Mouse (Mus musculus) c-Kit-positive CD71-positive TER-119-positive erythroid progenitor cells, embryonic 14.5 days (primary cell): ENCODE results near the gene Emp1.

Experiments used
- DNase-seq: peaks from one replicate; pipeline ENCODE4 v3.0.0-alpha.2; 2013; ENCODE audit warnings: low spot score

Emp1 gene

DNA sequence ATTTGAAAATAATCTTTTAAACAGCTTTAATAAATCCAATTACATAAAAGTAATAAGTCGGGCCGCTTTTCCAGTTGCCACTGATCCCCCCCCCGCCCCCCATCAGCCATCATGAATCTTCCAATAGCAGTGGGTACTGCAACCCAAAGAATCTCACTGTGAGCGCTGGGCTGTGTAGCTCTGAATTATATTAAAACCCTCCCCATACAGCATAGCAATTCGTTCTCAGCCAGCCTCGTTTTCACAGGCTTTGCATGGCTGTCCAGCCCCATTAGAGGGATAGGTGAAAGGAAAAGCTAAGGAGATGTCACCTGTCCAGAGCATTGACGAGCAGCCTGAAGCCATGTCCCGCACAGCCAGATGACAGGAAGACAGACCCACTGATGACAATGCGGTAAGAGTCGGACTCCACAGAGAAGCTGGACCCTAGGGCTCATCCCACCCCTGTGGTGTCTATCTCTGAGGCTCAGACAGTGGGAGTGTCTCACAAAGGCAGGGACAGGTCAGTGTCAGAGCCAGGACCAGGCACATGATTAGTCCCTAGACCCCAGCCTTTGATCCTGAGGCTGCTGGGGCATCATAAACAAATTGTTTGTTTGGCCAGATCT is 49.5 kb downstream of the Emp1 start:
- DNase-seq: no peak

DNA sequence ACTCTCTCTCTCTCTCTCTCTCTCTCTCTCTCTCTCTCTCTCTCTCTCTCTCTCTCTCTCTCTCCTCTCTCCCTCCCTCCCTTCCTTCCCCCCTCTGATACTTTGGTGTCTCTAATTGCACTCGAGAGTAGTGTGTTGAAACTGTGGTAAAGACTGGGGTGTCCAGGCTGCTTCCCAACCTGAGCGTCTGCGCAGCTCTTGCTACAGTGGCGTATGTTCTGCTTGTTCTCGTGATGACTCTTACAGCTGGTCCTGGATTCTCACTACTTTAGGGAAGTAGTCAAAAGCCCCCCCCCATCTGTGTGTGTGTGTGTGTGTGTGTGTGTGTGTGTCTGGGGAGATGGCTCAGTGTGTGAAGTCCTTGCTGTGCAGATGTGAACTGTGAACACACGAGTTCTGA is 50.3 kb downstream of the Emp1 start:
- DNase-seq: no peak

DNA sequence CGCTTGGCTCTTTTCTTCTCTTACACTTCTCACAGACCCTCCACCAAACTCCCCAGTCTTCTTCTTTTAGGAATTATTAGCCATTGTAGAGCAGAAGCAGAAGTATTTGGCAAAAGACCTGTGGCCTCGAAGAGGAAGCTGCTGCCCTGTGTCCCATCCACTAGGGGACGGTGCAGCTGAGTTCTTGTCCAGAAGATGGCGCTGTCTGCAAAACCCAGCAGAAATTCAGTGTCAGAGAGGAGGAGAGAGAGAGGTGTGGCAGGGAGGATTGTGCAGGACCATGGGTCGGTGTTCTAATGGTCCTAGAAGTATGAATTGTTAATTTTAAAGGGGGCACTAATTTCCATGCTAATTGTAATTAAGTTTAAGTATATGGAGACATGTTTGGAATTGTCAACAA is 55.1 kb downstream of the Emp1 start:
- peak; percentile 34 for DNase-seq

DNA sequence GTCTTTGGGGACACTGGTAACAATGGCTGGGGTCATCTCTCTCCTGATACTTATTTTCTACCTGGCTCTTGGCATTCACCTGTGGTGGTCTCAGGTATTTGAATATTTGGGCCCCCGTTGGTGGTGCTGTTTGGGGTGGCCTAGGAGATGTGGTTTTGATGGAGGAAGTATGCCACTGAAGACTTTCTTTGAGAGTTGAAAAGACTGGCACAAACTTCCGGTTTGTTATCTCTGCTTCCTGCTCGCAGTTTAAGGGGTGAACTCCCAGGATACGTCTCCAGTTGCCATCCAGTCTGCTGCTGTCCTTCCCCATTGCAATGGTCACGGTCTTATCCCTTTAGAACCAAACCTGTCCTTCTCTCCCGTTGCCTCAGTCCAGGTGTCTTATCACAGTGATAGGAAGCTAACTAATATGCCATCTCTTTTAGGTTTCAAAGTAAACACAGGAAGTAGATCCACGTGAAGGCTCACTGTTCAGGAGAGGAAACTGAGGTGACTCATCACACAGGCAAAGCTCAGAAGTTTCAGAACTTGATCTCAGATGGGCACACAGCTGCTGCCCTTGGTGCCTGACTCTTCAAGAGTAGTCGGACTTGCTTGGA is 56.0 kb downstream of the Emp1 start:
- no peak for DNase-seq

DNA sequence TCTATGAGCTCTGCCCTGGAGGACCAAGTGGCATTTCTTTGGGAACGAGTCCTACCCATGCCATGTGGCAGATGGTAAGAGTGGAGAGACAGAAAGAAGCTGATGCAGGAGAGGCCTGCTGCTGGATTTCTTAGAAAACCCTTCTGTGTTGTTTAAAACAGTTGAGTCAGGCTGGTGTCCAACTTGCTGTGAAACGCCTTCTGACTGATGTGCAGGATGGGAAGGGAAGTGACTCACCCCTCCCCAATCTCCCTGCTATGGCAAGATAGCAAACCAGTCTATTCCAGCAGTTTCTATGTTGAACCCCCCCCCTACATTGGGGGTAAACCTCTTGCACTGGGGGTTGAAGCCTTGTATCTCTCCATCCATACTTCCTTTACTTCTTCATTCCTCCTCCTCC is 65.9 kb downstream of the Emp1 start:
- DNase-seq: no peak

DNA sequence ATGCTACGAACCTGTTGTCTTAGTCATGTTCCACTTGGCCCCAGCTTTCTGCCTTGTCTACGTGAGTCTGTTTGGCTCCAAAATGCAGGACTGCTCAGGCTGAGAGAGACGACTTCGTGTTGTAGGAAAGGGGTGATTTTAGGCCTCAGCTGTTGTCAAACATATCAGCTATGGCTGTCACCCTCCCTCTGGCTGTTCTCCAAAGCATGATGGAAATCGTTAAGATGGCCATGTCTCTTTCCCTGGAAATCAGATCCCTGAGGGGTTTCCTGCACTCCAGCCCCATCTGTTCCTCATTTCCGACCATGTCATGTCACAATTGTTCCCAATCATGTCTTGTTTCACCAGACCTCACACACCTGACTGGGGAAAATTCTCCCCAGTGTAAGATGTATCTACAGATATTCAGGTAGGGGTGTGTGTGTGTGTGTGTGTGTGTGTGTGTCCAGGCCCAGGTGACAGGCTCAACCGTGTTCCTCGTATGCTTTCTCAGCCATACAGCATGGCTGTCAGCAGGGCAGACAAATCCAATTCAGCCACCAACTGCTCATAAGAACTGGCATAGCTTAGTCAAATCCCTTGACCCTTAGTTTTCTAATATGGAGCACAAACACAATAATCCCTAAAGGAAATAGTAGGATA is 67.0 kb downstream of the Emp1 start:
- DNase-seq: no peak

DNA sequence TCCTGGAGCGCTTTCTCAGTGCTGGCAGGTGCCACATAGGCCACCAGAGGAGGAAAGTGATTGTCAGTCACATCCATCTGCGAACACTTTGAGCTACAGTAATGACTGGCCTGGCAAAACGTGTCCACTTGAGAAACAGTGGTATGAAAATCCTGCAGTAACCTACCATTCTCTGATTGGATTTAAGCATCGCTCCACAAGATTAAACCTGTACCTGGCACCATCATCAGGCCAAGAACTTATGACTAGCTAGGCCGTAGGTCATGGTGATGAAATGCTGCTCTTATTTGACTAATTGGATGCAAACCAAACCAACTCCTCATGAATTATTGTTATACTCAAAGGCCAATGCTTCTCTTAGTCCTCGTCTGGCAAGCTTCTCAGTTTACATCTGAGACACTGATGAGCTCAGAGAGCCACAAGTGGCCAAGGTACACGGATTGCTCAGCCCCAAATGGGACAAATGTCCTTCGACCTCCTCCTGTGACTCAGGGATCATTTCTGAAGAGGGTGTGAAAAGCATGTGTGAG is 68.2 kb downstream of the Emp1 start:
- no peak for DNase-seq
